Mouse (Mus musculus) cortical plate, adult 2 months (tissue): ENCODE measurements around the gene Il11ra1. TPM values are rescaled to one million over a fixed set of nuclear protein-coding genes. Genes with fewer than 3 reads are reported as not detected.

ENCODE experiments used
- H3K27ac ChIP-seq: fragments of 200-500 bp; 2 replicates; pipeline ENCODE4 v1.5.1; 2012; ENCODE audit warnings: low read length, control low read depth, inconsistent platforms; ENCODE audit not compliant: insufficient read depth
- H3K4me1 ChIP-seq: fragments of 200-500 bp; 2 replicates; pipeline ENCODE4 v1.6.1; 2011; ENCODE audit warnings: low read length; ENCODE audit not compliant: control insufficient read depth, insufficient read depth
- H3K4me3 ChIP-seq: fragments of 200-500 bp; 2 replicates; pipeline ENCODE4 v1.5.1; 2011; ENCODE audit warnings: mild to moderate bottlenecking, low read length, control low read depth; ENCODE audit not compliant: insufficient read depth
- CTCF ChIP-seq: fragments of 200-500 bp; IDR thresholded peaks from 2 replicates; pipeline ENCODE4 v1.5.1; 2011; ENCODE audit warnings: mild to moderate bottlenecking, control low read depth, low read length; ENCODE audit not compliant: insufficient read depth; ENCODE audit errors: extremely low read depth
- POLR2A ChIP-seq: fragments of 200-500 bp; IDR thresholded peaks from 2 replicates; pipeline ENCODE4 v1.6.1; 2011; ENCODE audit warnings: mild to moderate bottlenecking, low read length, control low read depth; ENCODE audit not compliant: insufficient read depth; ENCODE audit errors: extremely low read depth
- polyA plus RNA-seq: library from polyadenylated mRNA; depleted of rRNA; stranded (reverse); fragments of >200 nt; gene quantifications from 2 replicates; pipeline ENCODE4 v1.2.3, GENCODE M21; 2012

Gene Il11ra1
- polyA plus RNA-seq, 1 experiment = 50.6 TPM

DNA sequence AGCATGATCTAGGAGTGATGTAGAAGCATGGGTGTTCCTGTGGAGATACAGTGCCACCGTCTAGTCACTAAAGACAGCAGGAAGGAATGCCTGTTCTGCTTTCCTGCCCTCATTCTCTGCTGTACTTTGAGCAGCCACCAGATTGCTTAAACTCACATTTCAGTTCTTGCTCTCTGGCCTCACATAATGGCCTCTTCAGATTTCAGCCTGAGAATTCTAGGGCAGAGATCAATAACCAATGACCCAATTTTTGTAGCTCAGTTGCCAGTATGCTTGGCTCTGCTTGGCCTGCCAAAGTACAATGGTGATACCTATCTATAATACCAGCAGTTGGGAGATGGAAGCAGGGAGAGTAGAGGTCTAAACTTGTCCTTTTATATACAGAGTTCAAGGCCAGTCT, 45.2 kb downstream of the Il11ra1 start:
- TF ChIP-seq POLR2A (no peak), CTCF (no peak)
- H3K4me1 ChIP-seq = no peaks in the 10 kb centered on the region
- no peak overlapping the region for H3K27ac ChIP-seq
- H3K4me3 ChIP-seq = no peak overlapping the region

GRCm38 (mm10) chr4:41754797-41755337, 55.1 kb downstream of the Il11ra1 start, which contains the start of gene Galt:
Galt (plus strand) TSS chr4:41755228.
- peak within 1 kb of the TSS; percentile 67 for H3K4me3 ChIP-seq
- H3K4me1 ChIP-seq = peaks cover 10% of the 10 kb centered on the region
- TF ChIP-seq CTCF (no peak), POLR2A (0 out of 2 replicates have a peak, but pooled peaks have one; percentile 44)
- H3K27ac ChIP-seq = peak within 1 kb of the TSS; percentile 90

DNA sequence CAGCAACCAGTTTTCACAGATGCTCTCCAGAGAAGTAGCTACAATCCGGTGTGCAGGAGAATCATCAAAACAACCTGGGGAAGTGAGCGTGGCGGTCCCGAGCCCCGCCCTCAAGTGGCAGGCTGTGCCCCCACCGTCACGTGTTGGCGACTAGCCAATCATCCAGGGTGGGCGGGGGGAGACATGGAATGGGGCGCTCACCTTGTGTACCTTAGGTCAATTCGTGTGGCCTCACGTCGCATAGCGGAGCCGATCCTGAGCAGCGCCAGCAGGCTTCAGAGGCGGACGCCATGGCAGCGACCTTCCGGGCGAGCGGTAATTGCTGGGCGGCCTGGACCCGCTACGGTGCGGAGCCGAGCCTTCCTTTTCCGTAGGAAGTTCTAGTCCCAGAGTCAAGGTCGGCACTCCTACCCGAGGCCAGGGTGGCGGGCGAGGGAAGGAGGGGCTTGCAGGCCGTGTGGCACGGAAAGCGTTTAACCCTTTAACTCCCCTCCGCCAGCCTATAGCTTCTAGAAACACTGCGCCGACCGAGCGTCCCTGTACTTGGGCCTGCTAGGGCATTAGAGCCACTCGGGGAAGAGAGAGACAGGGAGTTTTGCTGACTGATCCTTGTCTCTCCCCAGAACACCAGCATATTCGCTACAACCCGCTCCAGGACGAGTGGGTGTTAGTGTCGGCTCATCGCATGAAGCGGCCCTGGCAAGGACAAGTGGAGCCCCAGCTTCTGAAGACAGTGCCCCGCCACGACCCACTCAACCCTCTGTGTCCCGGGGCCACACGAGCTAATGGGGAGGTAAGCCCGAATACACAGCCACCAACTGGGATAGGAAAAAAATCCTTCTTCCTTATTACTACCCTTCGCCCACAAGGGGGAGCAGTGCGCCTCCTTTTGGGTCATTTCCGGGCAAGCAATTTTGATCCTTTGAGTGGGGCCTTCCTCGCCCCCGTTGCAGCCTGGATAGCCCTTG, 55.8 kb downstream of the Il11ra1 start, which contains the start of gene Sigmar1:
Sigmar1 (minus strand) TSS at position 820 of the 968 bp plus-strand sequence.
- Histone ChIP-seq H3K27ac (peak within 1 kb of the TSS; percentile 90), H3K4me1 (peaks cover 11% of the 10 kb centered on the region), H3K4me3 (peak within 1 kb of the TSS; percentile 67)
- TF ChIP-seq POLR2A (peak; percentile 9; the same call in 1 of the 2 replicates), CTCF (peak; percentile 80)

DNA sequence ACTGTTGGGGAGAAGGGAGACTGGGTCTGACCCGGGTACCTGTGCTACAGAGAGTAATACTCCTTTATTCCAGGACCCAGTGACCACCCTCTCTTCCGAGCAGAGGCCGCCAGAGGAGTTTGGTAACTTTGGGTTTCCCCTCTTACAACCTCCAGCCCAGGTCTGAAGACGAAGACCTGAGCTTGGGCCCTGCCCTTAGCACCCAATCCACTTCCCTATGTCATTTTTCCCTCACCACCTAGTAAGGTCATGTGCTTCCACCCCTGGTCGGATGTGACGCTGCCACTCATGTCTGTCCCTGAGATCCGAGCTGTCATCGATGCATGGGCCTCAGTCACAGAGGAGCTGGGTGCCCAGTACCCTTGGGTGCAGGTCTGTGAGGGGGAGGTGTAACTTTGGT, 56.7 kb downstream of the Il11ra1 start:
- Histone ChIP-seq H3K4me3 (peak overlapping the region; percentile 67), H3K4me1 (peaks cover 18% of the 10 kb centered on the region), H3K27ac (peak overlapping the region; percentile 72)
- TF ChIP-seq CTCF = no peak
- no peak for TF ChIP-seq POLR2A

GRCm38 (mm10) chr4:41757321-41757720, 57.5 kb downstream of the Il11ra1 start:
- no peak for TF ChIP-seq POLR2A
- TF ChIP-seq CTCF = no peak

DNA sequence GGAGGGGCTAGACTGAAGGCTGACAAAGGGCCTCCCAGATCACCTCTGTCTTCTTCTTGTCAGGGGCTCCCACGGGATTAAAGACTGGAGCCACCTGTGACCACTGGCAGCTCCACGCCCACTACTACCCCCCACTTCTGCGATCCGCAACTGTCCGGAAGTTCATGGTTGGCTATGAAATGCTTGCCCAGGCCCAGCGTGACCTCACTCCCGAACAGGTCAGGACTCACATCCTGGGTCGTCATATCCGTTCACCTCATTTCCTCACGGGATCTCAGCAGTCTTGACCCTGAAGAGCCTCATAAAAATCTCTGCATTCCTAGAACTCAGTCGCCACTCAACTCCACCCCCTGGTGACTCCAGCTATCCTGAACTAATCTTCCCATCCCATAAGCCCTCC, 58.2 kb downstream of the Il11ra1 start:
- TF ChIP-seq POLR2A (no peak), CTCF (no peak)
- no peak overlapping the region for H3K27ac ChIP-seq
- H3K4me3 ChIP-seq = no peak overlapping the region
- peaks cover 20% of the 10 kb centered on the region for H3K4me1 ChIP-seq

More at GRCm38 (mm10) chr4:41757321-41757720, 57.5 kb downstream of the Il11ra1 start:
- no peak overlapping the region for H3K27ac ChIP-seq
- H3K4me3 ChIP-seq = no peak overlapping the region
- H3K4me1 ChIP-seq = peaks cover 20% of the 10 kb centered on the region

- Histone ChIP-seq H3K4me3 (no peak overlapping the region), H3K27ac (0 out of 2 replicates have a peak overlapping the region, but pooled peaks have one; percentile 9), H3K4me1 (peaks cover 20% of the 10 kb centered on the region)
- no peak for TF ChIP-seq CTCF
- no peak for TF ChIP-seq POLR2A
These were observed 58.9 kb downstream of the Il11ra1 start for GRCm38 (mm10) chr4:41758701-41759100.

GRCm38 (mm10) chr4:41759206-41759605, 59.4 kb downstream of the Il11ra1 start:
- Histone ChIP-seq H3K4me1 (peaks cover 20% of the 10 kb centered on the region), H3K4me3 (no peak overlapping the region), H3K27ac (peak overlapping the region; percentile 36; the same call in 1 of the 2 replicates)
- TF ChIP-seq CTCF (no peak), POLR2A (peak; percentile 26; the same call in 1 of the 2 replicates)

DNA sequence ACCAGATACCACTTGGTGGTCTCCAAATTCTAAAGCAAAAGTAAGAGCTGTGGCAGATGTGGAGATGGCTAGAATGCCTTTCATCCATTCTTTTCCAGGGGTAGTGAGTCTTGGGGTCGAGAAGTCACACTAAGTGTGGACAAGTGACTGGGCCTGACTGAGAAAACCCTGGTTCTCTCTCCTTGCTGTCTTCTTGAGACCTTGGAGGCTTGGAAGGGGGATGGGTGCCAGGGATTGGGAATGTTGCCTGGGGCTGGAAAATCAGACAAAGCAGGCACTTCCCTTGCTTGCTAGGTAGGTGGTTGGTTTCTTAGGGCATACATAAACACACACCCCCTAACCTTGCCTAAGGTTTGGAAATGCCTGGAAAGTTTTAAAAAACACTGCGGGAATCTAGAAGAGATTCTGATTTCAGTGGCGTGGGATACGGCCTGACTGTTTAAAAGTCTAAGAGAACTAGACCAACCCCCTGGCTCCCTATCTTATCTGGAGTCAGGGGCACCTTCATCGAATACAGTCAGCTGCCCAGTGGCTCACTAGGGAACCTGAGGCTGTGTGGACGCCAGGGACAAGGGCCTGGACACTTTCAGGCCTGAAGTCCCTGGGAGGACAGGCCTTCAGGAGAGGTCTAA, 60.0 kb downstream of the Il11ra1 start:
- no peak overlapping the region for H3K4me3 ChIP-seq
- peak overlapping the region; percentile 36 for H3K27ac ChIP-seq
- no peak for TF ChIP-seq CTCF
- TF ChIP-seq POLR2A = no peak
- peaks cover 20% of the 10 kb centered on the region for H3K4me1 ChIP-seq
